Mouse (Mus musculus) heart, embryonic 11.5 days (tissue): Measurements from ENCODE around the gene Pde4c. TPM values are rescaled to one million over a fixed set of nuclear protein-coding genes. Genes with fewer than 3 reads are reported as not detected.

Source experiments
- ATAC-seq: fragments of 200-750 bp; cut with Nextera tagmentation; replicated peaks from 2 replicates; pipeline ENCODE4 v1.8.0; 2017; ENCODE audit warnings: moderate library complexity; ENCODE audit not compliant: insufficient number of reproducible peaks, low FRiP score, low TSS enrichment
- H3K27ac ChIP-seq: fragments of 300-500 bp; sonication (generic); 2 replicates; pipeline ENCODE4 v1.5.1; 2014; ENCODE audit warnings: mild to moderate bottlenecking, low read depth, low read length
- H3K27me3 ChIP-seq: fragments of 300-500 bp; sonication (generic); 2 replicates; pipeline ENCODE4 v1.6.1; 2014; ENCODE audit warnings: mild to moderate bottlenecking, low read length, mixed read lengths; ENCODE audit not compliant: control insufficient read depth, insufficient read depth
- H3K36me3 ChIP-seq: fragments of 300-500 bp; sonication (generic); 2 replicates; pipeline ENCODE4 v1.6.1; 2014; ENCODE audit warnings: mild to moderate bottlenecking, low read length, moderate library complexity, mixed read lengths; ENCODE audit not compliant: control insufficient read depth, insufficient read depth
- H3K4me1 ChIP-seq: fragments of 300-500 bp; sonication (generic); 2 replicates; pipeline ENCODE4 v1.6.1; 2014; ENCODE audit warnings: low read length; ENCODE audit not compliant: control insufficient read depth, insufficient read depth
- H3K4me2 ChIP-seq: fragments of 300-500 bp; sonication (generic); 2 replicates; pipeline ENCODE4 v1.6.1; 2014; ENCODE audit warnings: mild to moderate bottlenecking, moderate library complexity
- H3K4me3 ChIP-seq: fragments of 300-500 bp; sonication (generic); 2 replicates; pipeline ENCODE4 v1.5.1; 2014; ENCODE audit warnings: low read depth, low read length
- H3K9ac ChIP-seq: fragments of 300-500 bp; sonication (generic); 2 replicates; pipeline ENCODE4 v1.6.1; 2014; ENCODE audit warnings: mild to moderate bottlenecking, low read depth, low read length, moderate library complexity
- H3K9me3 ChIP-seq: fragments of 300-500 bp; sonication (generic); replicated peaks from 2 replicates; pipeline ENCODE4 v1.6.1; 2016; ENCODE audit warnings: low read length; ENCODE audit not compliant: control insufficient read depth
- WGBS: fragments of 180-500 bp; shearing (Covaris S2); extraction: QIAGEN DNeasy Blood & Tissue Kit; methylation state at CpG from one replicate; pipeline ENCODE4 v1.1.7; 2014; ENCODE audit not compliant: insufficient replicate concordance; 5-methylcytosine and 5-hydroxymethylcytosine counted together
- polyA plus RNA-seq: library from polyadenylated mRNA; unstranded; fragments of >200 nt; fragmentation: Nextera tagmentation; extraction: Ambion mirVana; gene quantifications from 2 replicates; pipeline ENCODE4 v1.2.1, GENCODE M21; 2014

Gene Pde4c
- polyA plus RNA-seq, 1 experiment from 2014 or later, result not detected

DNA sequence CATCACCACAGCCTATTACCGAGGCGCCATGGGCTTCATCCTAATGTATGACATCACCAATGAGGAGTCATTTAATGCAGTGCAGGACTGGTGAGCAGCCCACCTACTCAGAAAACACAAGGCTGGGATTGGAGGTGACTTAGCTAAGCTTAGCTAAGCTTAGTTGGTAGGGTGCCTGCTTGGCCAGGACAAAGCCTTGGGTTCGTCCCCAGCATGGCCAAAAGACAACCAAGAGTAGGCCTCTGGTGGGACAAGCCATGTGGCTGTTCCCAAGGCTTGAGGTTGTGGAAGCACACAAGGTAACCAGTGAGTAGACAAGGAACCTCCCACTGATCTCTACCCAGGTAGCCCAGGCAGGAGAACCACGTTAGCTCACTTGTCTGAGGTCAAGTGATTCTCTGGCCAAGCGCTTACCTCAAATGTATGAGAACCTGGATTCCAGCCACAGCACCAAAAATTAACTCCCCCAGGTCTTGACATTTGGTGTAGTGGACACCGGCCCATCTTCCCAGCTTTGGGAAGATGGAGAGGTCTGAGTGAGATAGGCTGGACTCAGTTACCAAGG is 33.0 kb downstream of the Pde4c start:
- 90% methylated on average over 6 of the region's 6 CpGs for WGBS
- Histone ChIP-seq H3K27me3 (0 out of 2 replicates have a peak, but pooled peaks cover 4% of the 10 kb centered on the region), H3K36me3 (peaks cover 3% of the 10 kb centered on the region; the same call in 1 of the 2 replicates), H3K4me1 (peaks cover 13% of the 10 kb centered on the region; the same call in 1 of the 2 replicates), H3K9ac (no peak overlapping the region), H3K27ac (no peak overlapping the region), H3K9me3 (no peaks in the 10 kb centered on the region), H3K4me3 (no peak overlapping the region), H3K4me2 (no peak overlapping the region)
- ATAC-seq, result no peak

DNA sequence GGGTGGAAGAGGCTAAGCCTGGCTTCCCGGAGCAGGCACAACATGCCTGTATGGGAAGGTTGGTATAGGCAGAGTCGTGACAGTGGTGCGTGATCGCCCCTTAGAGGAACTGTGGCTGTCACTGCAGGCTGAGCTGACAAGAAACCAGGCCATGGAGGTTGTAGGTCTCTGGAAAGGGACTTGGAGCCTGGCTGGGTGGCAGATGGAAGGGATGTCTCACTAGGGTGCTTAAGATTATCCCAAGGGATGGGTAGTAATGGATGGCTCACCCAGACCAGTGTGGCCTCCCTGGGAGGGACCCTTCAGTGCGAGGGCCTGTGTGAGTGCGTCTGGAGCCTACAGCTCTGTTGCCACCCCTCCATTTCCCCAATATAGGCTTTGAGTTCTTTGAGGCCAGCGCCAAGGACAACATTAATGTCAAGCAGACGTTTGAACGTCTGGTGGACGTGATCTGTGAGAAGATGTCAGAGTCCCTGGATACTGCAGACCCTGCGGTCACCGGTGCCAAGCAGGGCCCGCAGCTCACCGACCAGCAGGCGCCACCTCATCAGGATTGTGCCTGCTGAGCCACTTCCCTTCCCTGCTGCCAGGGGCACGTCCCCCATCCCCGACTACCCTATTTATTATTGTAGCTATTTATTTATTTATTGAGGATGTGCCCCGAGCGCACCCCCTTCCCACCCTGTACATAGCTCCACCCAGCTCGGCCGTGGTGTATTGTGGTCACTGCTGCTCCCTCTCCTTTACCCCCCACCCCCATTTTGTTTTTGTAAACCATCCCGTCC is 34.2 kb downstream of the Pde4c start:
- no peak for ATAC-seq
- Histone ChIP-seq H3K36me3 (peaks cover 3% of the 10 kb centered on the region; the same call in 1 of the 2 replicates), H3K4me2 (no peak overlapping the region), H3K27me3 (0 out of 2 replicates have a peak, but pooled peaks cover 4% of the 10 kb centered on the region), H3K9me3 (no peaks in the 10 kb centered on the region), H3K4me3 (no peak overlapping the region), H3K4me1 (peaks cover 16% of the 10 kb centered on the region; the same call in 1 of the 2 replicates), H3K9ac (no peak overlapping the region), H3K27ac (no peak overlapping the region)
- 72% methylated on average over 22 of the region's 22 CpGs for WGBS

- Histone ChIP-seq H3K9ac (no peak overlapping the region), H3K4me3 (no peak overlapping the region), H3K9me3 (no peaks in the 10 kb centered on the region), H3K36me3 (peaks cover 3% of the 10 kb centered on the region; the same call in 1 of the 2 replicates), H3K4me2 (no peak overlapping the region), H3K27me3 (0 out of 2 replicates have a peak, but pooled peaks cover 4% of the 10 kb centered on the region), H3K4me1 (peaks cover 14% of the 10 kb centered on the region; the same call in 1 of the 2 replicates), H3K27ac (no peak overlapping the region)
- no peak for ATAC-seq
- 87% methylated on average over 7 of the region's 7 CpGs for WGBS
Measured at GRCm38 (mm10) chr8:70758308-70758615, 34.7 kb downstream of the Pde4c start.

- 68% methylated on average over 19 of the region's 19 CpGs for WGBS
- Histone ChIP-seq H3K4me1 (peaks cover 12% of the 10 kb centered on the region; the same call in 1 of the 2 replicates), H3K27me3 (0 out of 2 replicates have a peak, but pooled peaks cover 4% of the 10 kb centered on the region), H3K9me3 (no peaks in the 10 kb centered on the region), H3K4me3 (no peak overlapping the region), H3K27ac (no peak overlapping the region), H3K36me3 (peaks cover 3% of the 10 kb centered on the region; the same call in 1 of the 2 replicates), H3K4me2 (peak overlapping the region; percentile 14), H3K9ac (no peak overlapping the region)
- ATAC-seq, result no peak
Measured at GRCm38 (mm10) chr8:70758616-70759561, 35.4 kb downstream of the Pde4c start.

DNA sequence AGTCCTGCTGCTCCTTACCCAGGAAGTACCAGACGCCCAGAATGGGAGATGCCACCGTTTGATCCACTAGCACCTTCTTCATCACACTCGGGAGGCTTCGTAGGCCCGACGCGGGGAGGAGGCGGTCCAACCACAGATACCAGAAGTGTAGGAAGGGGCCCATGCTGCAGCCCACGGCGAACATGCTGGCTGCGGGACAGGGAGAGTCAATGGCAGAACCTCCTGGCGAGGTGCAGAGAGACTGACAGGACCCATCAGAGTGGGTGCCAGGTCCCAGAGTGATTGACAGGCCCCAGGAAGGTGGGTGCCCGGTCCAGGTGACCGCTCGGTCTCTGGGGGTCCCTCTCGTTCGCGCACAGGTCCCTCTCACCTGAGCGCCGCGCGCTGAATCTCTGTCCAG is 36.8 kb downstream of the Pde4c start:
- H3K36me3 ChIP-seq, result peaks cover 3% of the 10 kb centered on the region; the same call in 1 of the 2 replicates
- peak overlapping the region; percentile 74 for H3K4me3 ChIP-seq
- H3K9ac ChIP-seq, result peak overlapping the region; percentile 84
- no peak for ATAC-seq
- H3K4me1 ChIP-seq, result peaks cover 16% of the 10 kb centered on the region; the same call in 1 of the 2 replicates
- 0 out of 2 replicates have a peak, but pooled peaks cover 4% of the 10 kb centered on the region for H3K27me3 ChIP-seq
- 2% methylated on average over 20 of the region's 22 CpGs for WGBS
- peak overlapping the region; percentile 99 for H3K4me2 ChIP-seq
- H3K27ac ChIP-seq, result peak overlapping the region; percentile 73
- H3K9me3 ChIP-seq, result no peaks in the 10 kb centered on the region

- Histone ChIP-seq H3K27me3 (0 out of 2 replicates have a peak, but pooled peaks cover 4% of the 10 kb centered on the region), H3K9ac (peak within 1 kb of the TSS; percentile 84), H3K27ac (peak within 1 kb of the TSS; percentile 75), H3K9me3 (no peaks in the 10 kb centered on the region), H3K4me2 (peak within 1 kb of the TSS; percentile 99), H3K4me1 (peaks cover 20% of the 10 kb centered on the region), H3K36me3 (peaks cover 3% of the 10 kb centered on the region; the same call in 1 of the 2 replicates), H3K4me3 (peak within 1 kb of the TSS; percentile 74)
- WGBS, result 1% methylated on average over 55 of the region's 55 CpGs
- ATAC-seq, result peak; percentile 92
Measured at GRCm38 (mm10) chr8:70760775-70761406, 37.4 kb downstream of the Pde4c start, which contains the start of gene Mpv17l2. Gene Mpv17l2, minus strand, starts transcription at chr8:70760946.

DNA sequence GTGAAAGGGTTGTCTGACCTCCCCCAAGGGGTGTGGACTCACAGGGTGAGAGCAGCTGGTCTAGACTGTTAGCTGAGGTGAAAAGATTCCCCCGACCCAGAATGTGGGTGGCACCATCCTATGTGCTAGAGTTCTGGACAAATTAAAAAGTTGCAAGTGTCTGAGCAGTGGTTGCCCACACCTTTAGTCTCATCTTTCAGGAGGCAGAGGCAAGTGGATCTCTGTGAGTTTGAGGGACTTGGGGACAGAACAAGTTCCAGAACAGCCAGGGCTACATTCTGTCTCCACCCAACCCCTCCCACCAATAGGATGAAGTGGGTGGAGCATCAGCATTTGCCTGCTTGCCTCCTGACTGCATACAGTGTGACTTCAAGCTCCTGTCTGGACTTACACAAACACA is 38.6 kb downstream of the Pde4c start:
- peak overlapping the region; percentile 2; the same call in 1 of the 2 replicates for H3K27ac ChIP-seq
- H3K4me2 ChIP-seq, result no peak overlapping the region

More for the DNA sequence above, 38.6 kb downstream of the Pde4c start:
- Histone ChIP-seq H3K4me1 (peaks cover 31% of the 10 kb centered on the region), H3K9ac (no peak overlapping the region), H3K9me3 (no peaks in the 10 kb centered on the region), H3K27me3 (no peaks in the 10 kb centered on the region), H3K36me3 (peaks cover 3% of the 10 kb centered on the region; the same call in 1 of the 2 replicates), H3K4me3 (no peak overlapping the region)
- 50% methylated on average over 1 of the region's 1 CpGs for WGBS
- ATAC-seq, result no peak
